Mouse (Mus musculus) heart, postnatal 36 days (tissue): ENCODE results near the gene Cdk20. TPM values are rescaled to one million over a fixed set of nuclear protein-coding genes. Genes with fewer than 3 reads are reported as not detected.

Experiments used
- DNase-seq, 2 experiments: peaks; one replicate each; pipeline ENCODE4 v3.0.0; 2021 to 2022
- intact Hi-C: fragments of 180-260 bp; cut with DNase I; formaldehyde crosslinking; loops from one replicate; pipeline ENCODE4 v1.15.1; 2025
- total RNA-seq, 2 experiments: library from RNA; stranded (reverse); gene quantifications; 2 replicates each; pipeline ENCODE4 v1.2.3; 2021

Cdk20 gene
- total RNA-seq, 2 experiments from 2014 or later: 2.2 to 2.7 TPM

DNA sequence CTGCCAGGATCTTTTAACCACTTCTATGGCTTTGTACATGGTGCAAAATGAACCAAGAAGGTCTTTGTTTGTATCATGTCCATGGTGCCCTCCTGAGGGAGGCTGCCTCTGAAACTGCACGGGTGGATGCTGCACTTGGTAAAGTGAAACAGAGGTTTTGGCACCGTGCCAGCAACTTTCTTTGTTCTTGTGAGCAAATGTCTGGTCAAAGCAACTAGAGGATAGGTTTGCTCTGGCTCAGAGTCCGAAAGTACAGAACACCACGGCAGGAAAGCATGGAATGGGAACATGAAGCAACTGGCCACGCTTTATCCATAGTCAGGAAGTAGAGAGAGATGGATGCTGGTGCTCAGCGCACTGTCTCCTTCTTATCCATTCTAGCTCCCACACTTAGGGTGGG is 35.8 kb downstream of the Cdk20 start:
- intact Hi-C loops: no loop called here
- peak in 1 of 2 experiments; percentile 13 for DNase-seq

DNA sequence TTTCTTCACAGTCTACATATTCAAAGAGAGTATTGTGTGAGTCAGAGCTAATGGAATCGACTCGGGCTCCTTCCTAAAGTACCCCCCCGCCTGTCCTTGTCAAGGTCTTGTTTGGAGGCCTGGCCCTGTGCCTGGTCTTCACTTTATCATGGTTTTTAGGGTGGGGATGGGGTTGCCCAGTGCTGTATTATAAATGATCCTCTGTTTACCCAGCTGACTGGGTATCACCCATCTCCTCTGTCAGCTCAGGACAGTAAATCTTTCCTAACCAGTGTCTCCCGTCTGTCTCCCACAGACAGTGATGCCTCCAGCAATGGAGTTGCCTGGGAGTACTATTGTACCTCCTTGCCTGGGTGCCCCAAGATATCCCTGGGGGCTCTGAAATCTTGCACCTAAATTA is 45.9 kb downstream of the Cdk20 start:
- intact Hi-C loops: no loop called here
- no peak for DNase-seq

DNA sequence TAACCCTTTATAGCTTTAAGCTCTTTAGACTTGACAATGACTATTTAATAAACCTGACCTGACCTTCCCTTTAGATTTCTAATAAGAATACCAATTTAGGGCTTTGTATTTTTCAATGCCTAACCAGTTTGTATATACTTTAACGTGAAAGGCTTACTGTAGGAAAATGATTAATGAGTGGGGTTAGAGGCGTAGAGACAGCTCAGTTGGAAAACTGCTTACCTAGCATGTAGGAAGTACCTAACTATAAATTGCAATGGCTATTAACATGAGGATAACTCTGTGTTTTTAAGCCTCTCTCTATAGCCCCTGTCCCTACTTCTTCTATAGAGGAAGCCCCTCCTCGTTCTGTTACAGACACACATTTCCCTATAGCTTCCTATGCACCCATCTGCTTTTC is 47.8 kb downstream of the Cdk20 start:
- intact Hi-C loops: no loop called here
- DNase-seq: no peak

DNA sequence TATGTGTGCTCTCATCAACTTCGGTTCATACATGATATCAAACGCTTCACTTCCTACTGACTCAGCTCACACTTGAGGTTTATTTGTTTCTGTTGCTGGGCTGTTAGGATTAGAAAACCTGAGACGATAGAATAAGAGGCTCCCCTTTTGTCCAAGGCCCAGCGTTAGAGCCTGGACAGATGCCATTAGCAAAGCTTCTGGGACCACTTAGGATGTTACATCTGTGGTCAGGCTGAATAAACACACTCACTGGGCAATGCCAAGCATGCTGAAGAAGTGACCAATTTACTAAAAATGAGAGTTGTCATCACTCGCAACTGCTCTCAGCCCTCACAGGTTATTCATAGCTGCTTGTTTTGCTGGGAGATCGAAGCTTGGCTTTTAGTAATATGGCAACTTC is 57.8 kb downstream of the Cdk20 start:
- intact Hi-C loops: no loop called here
- no peak for DNase-seq

Other genes starting within 250 kb of the Cdk20 start
- 1 to 10 TPM; 8.2 to 9.0 TPM for gene Cdc14b, start 157.0 kb upstream of the Cdk20 start, total RNA-seq
- gene Aaed1, start 119.6 kb upstream of the Cdk20 start, total RNA-seq: 10 to 100 TPM; 65.5 to 68.2 TPM
- 100 to 1,000 TPM; 280 to 282 TPM for gene Ctsl, start 61.4 kb upstream of the Cdk20 start, total RNA-seq
- gene Fam240b, start 65.5 kb downstream of the Cdk20 start, total RNA-seq: not detected